Mouse (Mus musculus): Measurements from ENCODE around the gene Hormad1. TPM values are rescaled to one million over a fixed set of nuclear protein-coding genes. Genes with fewer than 3 reads are reported as not detected.

Hormad1 gene
- polyA plus RNA-seq, 1 experiment, result not detected

GRCm38 (mm10) chr3:95627763-95628162, 68.3 kb downstream of the Hormad1 start:
- peaks cover 37% of the 10 kb centered on the region for H3K79me2 ChIP-seq (ENCODE audit: control insufficient read depth, insufficient read depth)
- no peak overlapping the region for H3K4me3 ChIP-seq
- TF ChIP-seq MYOG (IDR thresholded peaks at IDR 0.05; ENCODE audit: control insufficient read depth in 1 of 3, insufficient read depth in 1 of 3, insufficient read length in 2 of 3, low read depth in 2 of 3), result no peak
- TF ChIP-seq SRF (IDR thresholded peaks at IDR 0.05; ENCODE audit: control insufficient read depth, insufficient read length, low read depth), result no peak
- no peak for TF ChIP-seq TCF3 (IDR thresholded peaks at IDR 0.05; ENCODE audit: insufficient read length, low read depth)
- no peak for TF ChIP-seq POLR2A (IDR thresholded peaks at IDR 0.05; ENCODE audit: insufficient read length, low read depth)
- TF ChIP-seq TCF12 (IDR thresholded peaks at IDR 0.05; ENCODE audit: insufficient read depth, poor library complexity, severe bottlenecking), result no peak
- no peak for TF ChIP-seq E2F4 (IDR thresholded peaks at IDR 0.05; ENCODE audit: insufficient read depth)
- TF ChIP-seq USF1 (IDR thresholded peaks at IDR 0.05; ENCODE audit: low read depth), result no peak
- no peak for TF ChIP-seq MYOD1 (IDR thresholded peaks at IDR 0.05; ENCODE audit: control insufficient read depth in 1 of 3, insufficient read length in 2 of 3, low read depth in 2 of 3)
- TF ChIP-seq POLR2AphosphoS2 (IDR thresholded peaks at IDR 0.05; ENCODE audit: insufficient read length, low read depth), result no peak
- no peak for TF ChIP-seq REST (IDR thresholded peaks at IDR 0.05; ENCODE audit: insufficient read depth, insufficient read length)
- TF ChIP-seq CEBPB (IDR thresholded peaks at IDR 0.05; ENCODE audit: insufficient read depth, poor library complexity, severe bottlenecking), result no peak
- no peak for TF ChIP-seq MAX (IDR thresholded peaks at IDR 0.05; ENCODE audit: low read depth)
- peaks cover 58% of the 10 kb centered on the region for H3K36me3 ChIP-seq (ENCODE audit: control insufficient read depth, insufficient read depth)
- no peaks in the 10 kb centered on the region for H3K27me3 ChIP-seq (ENCODE audit: control insufficient read depth, insufficient read depth, insufficient read length)
- no peak overlapping the region for H3ac ChIP-seq (ENCODE audit: control insufficient read depth, insufficient read length)
- no peak overlapping the region for H3K4me2 ChIP-seq (ENCODE audit: low read depth)

GRCm38 (mm10) chr3:95629755-95630154, 70.3 kb downstream of the Hormad1 start:
- H3K4me3 ChIP-seq, result no peak overlapping the region
- peaks cover 43% of the 10 kb centered on the region for H3K79me2 ChIP-seq (ENCODE audit: control insufficient read depth, insufficient read depth)
- H3K4me2 ChIP-seq (ENCODE audit: low read depth), result no peak overlapping the region
- H3K27me3 ChIP-seq (ENCODE audit: control insufficient read depth, insufficient read depth, insufficient read length), result no peaks in the 10 kb centered on the region
- no peak overlapping the region for H3ac ChIP-seq (ENCODE audit: control insufficient read depth, insufficient read length)
- TF ChIP-seq SRF (IDR thresholded peaks at IDR 0.05; ENCODE audit: control insufficient read depth, insufficient read length, low read depth) (no peak), MYOG (IDR thresholded peaks at IDR 0.05; ENCODE audit: control insufficient read depth in 1 of 3, insufficient read depth in 1 of 3, insufficient read length in 2 of 3, low read depth in 2 of 3) (peak in 2 of 3 experiments; percentile 82 to 94), TCF12 (IDR thresholded peaks at IDR 0.05; ENCODE audit: insufficient read depth, poor library complexity, severe bottlenecking) (peak; percentile 19), MYOD1 (IDR thresholded peaks at IDR 0.05; ENCODE audit: control insufficient read depth in 1 of 3, insufficient read length in 2 of 3, low read depth in 2 of 3) (peak in 2 of 3 experiments; percentile 67 to 89)
- H3K36me3 ChIP-seq (ENCODE audit: control insufficient read depth, insufficient read depth), result peaks cover 68% of the 10 kb centered on the region

DNA sequence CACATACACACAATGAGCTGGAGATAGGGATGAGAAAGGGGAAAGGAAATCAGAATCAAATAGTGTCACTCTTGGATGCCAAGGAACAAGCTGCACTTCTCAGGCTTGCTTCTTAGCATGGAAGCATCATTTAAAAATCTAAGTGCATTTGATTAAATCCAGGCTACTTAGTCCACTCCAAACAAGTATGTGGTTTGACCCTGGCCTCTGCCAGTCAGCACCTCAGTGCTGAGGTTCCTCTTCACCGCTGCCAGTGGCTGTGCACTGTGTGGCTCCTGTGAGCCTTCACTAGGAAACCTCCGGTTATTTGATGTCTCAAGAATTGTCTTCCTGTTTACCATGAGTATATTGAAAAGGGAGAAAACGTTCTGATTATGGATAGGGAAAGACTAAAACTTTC, 71.4 kb downstream of the Hormad1 start:
- Histone ChIP-seq H3K4me2 (ENCODE audit: low read depth) (no peak overlapping the region), H3K79me2 (ENCODE audit: control insufficient read depth, insufficient read depth) (peaks cover 36% of the 10 kb centered on the region), H3K36me3 (ENCODE audit: control insufficient read depth, insufficient read depth) (peaks cover 77% of the 10 kb centered on the region), H3K27me3 (ENCODE audit: control insufficient read depth, insufficient read depth, insufficient read length) (no peaks in the 10 kb centered on the region), H3K4me3 (no peak overlapping the region), H3ac (ENCODE audit: control insufficient read depth, insufficient read length) (no peak overlapping the region)
- TF ChIP-seq POLR2AphosphoS2 (IDR thresholded peaks at IDR 0.05; ENCODE audit: insufficient read length, low read depth) (no peak), CEBPB (IDR thresholded peaks at IDR 0.05; ENCODE audit: insufficient read depth, poor library complexity, severe bottlenecking) (no peak), USF1 (IDR thresholded peaks at IDR 0.05; ENCODE audit: low read depth) (no peak), MAX (IDR thresholded peaks at IDR 0.05; ENCODE audit: low read depth) (no peak), REST (IDR thresholded peaks at IDR 0.05; ENCODE audit: insufficient read depth, insufficient read length) (no peak), SRF (IDR thresholded peaks at IDR 0.05; ENCODE audit: control insufficient read depth, insufficient read length, low read depth) (no peak), MYOG (IDR thresholded peaks at IDR 0.05; ENCODE audit: control insufficient read depth in 1 of 3, insufficient read depth in 1 of 3, insufficient read length in 2 of 3, low read depth in 2 of 3) (no peak), TCF12 (IDR thresholded peaks at IDR 0.05; ENCODE audit: insufficient read depth, poor library complexity, severe bottlenecking) (no peak), POLR2A (IDR thresholded peaks at IDR 0.05; ENCODE audit: insufficient read length, low read depth) (no peak), MYOD1 (IDR thresholded peaks at IDR 0.05; ENCODE audit: control insufficient read depth in 1 of 3, insufficient read length in 2 of 3, low read depth in 2 of 3) (no peak), TCF3 (IDR thresholded peaks at IDR 0.05; ENCODE audit: insufficient read length, low read depth) (no peak), E2F4 (IDR thresholded peaks at IDR 0.05; ENCODE audit: insufficient read depth) (no peak)

GRCm38 (mm10) chr3:95631304-95631703, 71.8 kb downstream of the Hormad1 start:
- Histone ChIP-seq H3K4me2 (ENCODE audit: low read depth) (no peak overlapping the region), H3K27me3 (ENCODE audit: control insufficient read depth, insufficient read depth, insufficient read length) (no peaks in the 10 kb centered on the region), H3K79me2 (ENCODE audit: control insufficient read depth, insufficient read depth) (peaks cover 32% of the 10 kb centered on the region), H3ac (ENCODE audit: control insufficient read depth, insufficient read length) (no peak overlapping the region), H3K4me3 (no peak overlapping the region), H3K36me3 (ENCODE audit: control insufficient read depth, insufficient read depth) (peaks cover 73% of the 10 kb centered on the region)
- TF ChIP-seq POLR2AphosphoS2 (IDR thresholded peaks at IDR 0.05; ENCODE audit: insufficient read length, low read depth) (no peak), MAX (IDR thresholded peaks at IDR 0.05; ENCODE audit: low read depth) (no peak), USF1 (IDR thresholded peaks at IDR 0.05; ENCODE audit: low read depth) (no peak), TCF3 (IDR thresholded peaks at IDR 0.05; ENCODE audit: insufficient read length, low read depth) (no peak), TCF12 (IDR thresholded peaks at IDR 0.05; ENCODE audit: insufficient read depth, poor library complexity, severe bottlenecking) (no peak), CEBPB (IDR thresholded peaks at IDR 0.05; ENCODE audit: insufficient read depth, poor library complexity, severe bottlenecking) (no peak), REST (IDR thresholded peaks at IDR 0.05; ENCODE audit: insufficient read depth, insufficient read length) (no peak)

All from myocyte (in vitro differentiated cells).